Mouse (Mus musculus): ENCODE data around the gene Ppox. TPM values are rescaled to one million over a fixed set of nuclear protein-coding genes. Genes with fewer than 3 reads are reported as not detected.

Gene Ppox
- polyA plus RNA-seq, 1 experiment from 2014 or later = 50.9 TPM

GRCm38 (mm10) chr1:171280250-171280915 is 603 bp downstream of the Ppox start:
- Histone ChIP-seq H3K27ac (ENCODE audit: low read depth) (peak overlapping the region; percentile 40; the same call in 1 of the 2 replicates), H3K4me2 (peak overlapping the region; percentile 94), H3K36me3 (ENCODE audit: insufficient read depth) (peaks cover 66% of the 10 kb centered on the region), H3K9me3 (ENCODE audit: low read depth, low read length) (no peaks in the 10 kb centered on the region), H3K4me3 (ENCODE audit: low read depth, low read length) (peak overlapping the region; percentile 76), H3K4me1 (ENCODE audit: insufficient read depth) (no peaks in the 10 kb centered on the region), H3K27me3 (ENCODE audit: insufficient read depth, low read length) (no peaks in the 10 kb centered on the region), H3K9ac (peak overlapping the region; percentile 86)
- TF ChIP-seq CTCF (IDR thresholded peaks at IDR 0.05; ENCODE audit: low read depth) = no peak
- under 1% methylated on average over 25 of the region's 25 CpGs for WGBS
- peak; percentile 18 for ATAC-seq (ENCODE audit: insufficient read depth)
- no peak for DNase-seq

GRCm38 (mm10) chr1:171279721-171280120 is 1.3 kb downstream of the Ppox start:
- WGBS = 53% methylated on average over 5 of the region's 5 CpGs
- Histone ChIP-seq H3K4me1 (ENCODE audit: insufficient read depth) (no peaks in the 10 kb centered on the region), H3K4me2 (peak overlapping the region; percentile 94), H3K27ac (ENCODE audit: low read depth) (no peak overlapping the region), H3K36me3 (ENCODE audit: insufficient read depth) (peaks cover 66% of the 10 kb centered on the region), H3K27me3 (ENCODE audit: insufficient read depth, low read length) (no peaks in the 10 kb centered on the region), H3K9me3 (ENCODE audit: low read depth, low read length) (no peaks in the 10 kb centered on the region), H3K4me3 (ENCODE audit: low read depth, low read length) (peak overlapping the region; percentile 76), H3K9ac (peak overlapping the region; percentile 86)
- DNase-seq = no peak
- TF ChIP-seq CTCF (IDR thresholded peaks at IDR 0.05; ENCODE audit: low read depth) = no peak
- no peak for ATAC-seq (ENCODE audit: insufficient read depth)

- DNase-seq = no peak
- Histone ChIP-seq H3K9me3 (ENCODE audit: low read depth, low read length) (no peaks in the 10 kb centered on the region), H3K27ac (ENCODE audit: low read depth) (no peak overlapping the region), H3K4me1 (ENCODE audit: insufficient read depth) (no peaks in the 10 kb centered on the region), H3K36me3 (ENCODE audit: insufficient read depth) (peaks cover 66% of the 10 kb centered on the region), H3K9ac (peak overlapping the region; percentile 86; the same call in 1 of the 2 replicates), H3K27me3 (ENCODE audit: insufficient read depth, low read length) (no peaks in the 10 kb centered on the region), H3K4me3 (ENCODE audit: low read depth, low read length) (peak overlapping the region; percentile 76), H3K4me2 (peak overlapping the region; percentile 94)
- ATAC-seq (ENCODE audit: insufficient read depth) = no peak
- 88% methylated on average over 14 of the region's 14 CpGs for whole genome bisulfite sequencing
- no peak for TF ChIP-seq CTCF (IDR thresholded peaks at IDR 0.05; ENCODE audit: low read depth)
Measured at GRCm38 (mm10) chr1:171279012-171279705, 1.8 kb downstream of the Ppox start.

- Histone ChIP-seq H3K4me3 (ENCODE audit: low read depth, low read length) (no peak overlapping the region), H3K4me1 (ENCODE audit: insufficient read depth) (no peaks in the 10 kb centered on the region), H3K4me2 (no peak overlapping the region), H3K9ac (no peak overlapping the region), H3K9me3 (ENCODE audit: low read depth, low read length) (no peaks in the 10 kb centered on the region), H3K27ac (ENCODE audit: low read depth) (no peak overlapping the region), H3K27me3 (ENCODE audit: insufficient read depth, low read length) (no peaks in the 10 kb centered on the region), H3K36me3 (ENCODE audit: insufficient read depth) (peaks cover 67% of the 10 kb centered on the region)
- no peak for TF ChIP-seq CTCF (IDR thresholded peaks at IDR 0.05; ENCODE audit: low read depth)
- 89% methylated on average over 8 of the region's 8 CpGs for WGBS
- DNase-seq (no peak), ATAC-seq (ENCODE audit: insufficient read depth) (no peak)
Measured at GRCm38 (mm10) chr1:171278436-171278835, 2.5 kb downstream of the Ppox start.

GRCm38 (mm10) chr1:171277736-171278135 is 3.2 kb downstream of the Ppox start:
- no peak overlapping the region for H3K4me3 ChIP-seq (ENCODE audit: low read depth, low read length)
- H3K9ac ChIP-seq = no peak overlapping the region
- H3K27ac ChIP-seq (ENCODE audit: low read depth) = no peak overlapping the region
- H3K4me2 ChIP-seq = no peak overlapping the region
- ATAC-seq (ENCODE audit: insufficient read depth) (no peak), DNase-seq (no peak)
- no peaks in the 10 kb centered on the region for H3K9me3 ChIP-seq (ENCODE audit: low read depth, low read length)
- 80% methylated on average over 10 of the region's 10 CpGs for WGBS
- TF ChIP-seq CTCF (IDR thresholded peaks at IDR 0.05; ENCODE audit: low read depth) = no peak
- no peaks in the 10 kb centered on the region for H3K27me3 ChIP-seq (ENCODE audit: insufficient read depth, low read length)
- no peaks in the 10 kb centered on the region for H3K4me1 ChIP-seq (ENCODE audit: insufficient read depth)
- peaks cover 67% of the 10 kb centered on the region for H3K36me3 ChIP-seq (ENCODE audit: insufficient read depth)

GRCm38 (mm10) chr1:171276110-171276748 is 4.8 kb downstream of the Ppox start:
- H3K27ac ChIP-seq (ENCODE audit: low read depth) = no peak overlapping the region
- no peak overlapping the region for H3K4me2 ChIP-seq
- no peaks in the 10 kb centered on the region; the same call in 1 of the 2 replicates for H3K4me1 ChIP-seq (ENCODE audit: insufficient read depth)
- no peak overlapping the region for H3K4me3 ChIP-seq (ENCODE audit: low read depth, low read length)
- no peaks in the 10 kb centered on the region for H3K9me3 ChIP-seq (ENCODE audit: low read depth, low read length)
- no peaks in the 10 kb centered on the region for H3K27me3 ChIP-seq (ENCODE audit: insufficient read depth, low read length)
- DNase-seq (no peak), ATAC-seq (ENCODE audit: insufficient read depth) (no peak)
- H3K36me3 ChIP-seq (ENCODE audit: insufficient read depth) = peaks cover 68% of the 10 kb centered on the region
- 89% methylated on average over 14 of the region's 14 CpGs for WGBS
- no peak overlapping the region for H3K9ac ChIP-seq
- TF ChIP-seq CTCF (IDR thresholded peaks at IDR 0.05; ENCODE audit: low read depth) = no peak
